Comparison of ENCODE assay signal across 11 mouse cellular contexts in the genomic region with DNA sequence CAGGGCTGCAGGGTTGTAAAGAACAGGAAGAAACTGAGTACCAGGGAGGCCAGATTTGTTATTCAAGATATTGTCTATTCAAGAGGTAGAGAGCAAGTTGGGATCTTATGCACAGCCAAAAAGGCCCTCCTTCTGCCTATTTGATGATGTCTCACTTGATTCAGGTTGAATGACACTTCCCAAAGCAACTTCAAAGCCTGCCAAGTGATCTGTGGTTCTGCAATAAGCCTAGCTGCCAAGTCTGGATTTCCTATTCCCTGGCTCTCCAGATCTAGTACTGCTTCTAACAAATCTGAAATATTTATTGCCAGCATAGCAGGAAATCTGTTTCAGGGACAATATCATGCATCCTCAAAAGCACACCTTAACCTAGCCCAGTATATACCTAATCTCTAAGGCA.
"Had no signal": no experiment of that assay in that cellular context is flagged by ENCODE, and none has a peak within 500 bp of the region (broad histone marks: within the 10 kb centered on the region; RNA-seq: fewer than 3 reads in every experiment).

No protein-coding gene starts in this region.

- DNase-seq: kidney, adult 8-10 months; kidney, postnatal 10 days; kidney, postnatal 36 days; left cerebral cortex, postnatal 4 days; liver, embryonic 13.5 days; lung, adult 2 months; lung, postnatal 14 days; lung, postnatal 4 days; midbrain, embryonic 14.5 days; thymus, adult 18-20 months; thymus, postnatal 36 days had no signal
